Mouse (Mus musculus) lung, adult 2 months (tissue): ENCODE results near the gene Gpx4.

Experiments used
- CTCF ChIP-seq: fragments of 200-500 bp; IDR thresholded peaks from 2 replicates; pipeline ENCODE4 v1.5.1; 2011; ENCODE audit warnings: mild to moderate bottlenecking, low read length, control low read depth; ENCODE audit not compliant: insufficient read depth
- POLR2A ChIP-seq: fragments of 200-500 bp; IDR thresholded peaks from 2 replicates; pipeline ENCODE4 v1.6.1; 2011; ENCODE audit warnings: low read depth, mild to moderate bottlenecking, control low read depth, low read length, borderline replicate concordance; ENCODE audit errors: extremely low read depth

- TF ChIP-seq CTCF, result no peak
- TF ChIP-seq POLR2A, result no peak
Measured at GRCm38 (mm10) chr10:80055364-80055763, 8.4 kb downstream of the Gpx4 start.
